Mouse (Mus musculus): ENCODE measurements at regions not wholly inside any gene's neighbourhood (a gene's known extent, or its start where the extent isn't known, plus 50 kb on each side); places are given as distances from the start of the nearest gene placed in this dataset.
"Not testable (repeated sequence)": the region's sequence is repeated elsewhere in the genome, so short reads cannot be mapped to it uniquely, and the experiment has no call there.

DNA sequence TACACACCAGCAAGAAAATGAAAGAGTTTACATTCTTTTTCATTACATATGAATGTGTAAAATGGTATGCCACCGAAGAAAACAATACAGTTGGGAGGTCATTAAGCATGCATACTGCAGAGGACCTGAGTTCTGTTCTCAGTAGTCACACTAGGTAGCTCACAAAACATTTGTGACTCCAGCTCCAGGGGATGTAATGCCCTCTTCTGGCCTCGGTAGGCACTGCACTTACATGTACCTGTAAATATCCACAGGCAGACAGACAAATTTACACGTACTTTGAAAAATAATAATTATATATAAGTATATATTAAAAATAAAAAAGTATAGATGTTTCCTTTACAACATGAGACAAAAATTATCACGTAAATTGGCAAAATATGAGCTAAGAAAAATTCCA, 342.3 kb upstream of the Gm28363 start:
- no peak for DNase-seq

DNA sequence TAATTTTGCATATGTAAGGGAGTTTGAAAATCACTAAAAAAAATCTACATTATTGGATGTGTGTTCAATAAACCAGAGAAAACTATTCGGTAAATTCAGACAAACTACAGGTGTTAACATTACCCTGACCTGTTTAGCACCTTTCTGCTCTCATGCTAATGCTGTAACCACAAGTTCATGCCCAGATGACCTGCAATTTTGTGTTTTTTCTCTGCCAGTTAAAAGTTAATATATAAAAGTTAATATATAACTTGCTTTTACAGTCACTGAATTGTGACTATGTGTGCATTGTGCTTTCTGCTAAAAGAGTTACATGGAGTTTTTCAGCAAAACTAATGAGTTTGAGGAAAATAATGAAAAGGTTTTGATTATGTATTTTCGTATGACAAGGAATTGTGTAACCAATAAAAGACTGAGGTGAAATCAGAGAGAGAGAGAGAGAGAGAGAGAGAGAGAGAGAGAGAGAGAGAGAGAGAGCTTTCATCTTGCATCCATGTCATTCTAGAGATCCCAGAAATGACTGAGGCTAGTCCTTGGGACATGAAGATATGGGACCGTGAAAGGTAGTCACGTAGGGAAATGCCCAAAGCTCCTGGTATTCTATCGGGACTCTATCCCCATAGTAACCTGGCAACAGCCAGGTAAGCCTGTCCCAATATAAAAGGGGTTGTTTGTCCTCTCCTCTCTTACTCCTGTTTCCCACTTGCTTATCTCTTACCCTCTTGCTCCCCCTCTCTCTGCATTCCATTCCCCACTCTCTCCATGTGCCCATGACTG, 340.3 kb upstream of the Gm28363 start:
- DNase-seq = peak; percentile 51

DNA sequence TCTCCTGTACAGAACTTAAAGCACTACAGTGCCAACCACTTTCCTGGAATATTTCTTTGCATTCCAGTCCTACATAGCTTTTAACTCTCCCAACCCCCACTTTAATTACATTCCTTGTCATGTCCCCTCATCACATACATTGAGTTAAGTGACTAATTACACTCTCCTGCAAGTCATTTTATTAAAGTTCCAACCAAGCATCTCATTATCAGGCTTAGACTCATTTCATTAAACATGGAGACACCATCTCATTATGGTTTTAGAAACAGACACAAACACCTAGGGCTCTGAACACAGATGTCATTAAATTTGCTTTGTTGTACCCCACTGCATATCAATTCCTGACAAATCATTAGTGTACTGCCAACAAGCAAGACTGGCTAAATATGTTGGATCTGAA, 332.9 kb upstream of the Gm28363 start:
- no peak for DNase-seq

DNA sequence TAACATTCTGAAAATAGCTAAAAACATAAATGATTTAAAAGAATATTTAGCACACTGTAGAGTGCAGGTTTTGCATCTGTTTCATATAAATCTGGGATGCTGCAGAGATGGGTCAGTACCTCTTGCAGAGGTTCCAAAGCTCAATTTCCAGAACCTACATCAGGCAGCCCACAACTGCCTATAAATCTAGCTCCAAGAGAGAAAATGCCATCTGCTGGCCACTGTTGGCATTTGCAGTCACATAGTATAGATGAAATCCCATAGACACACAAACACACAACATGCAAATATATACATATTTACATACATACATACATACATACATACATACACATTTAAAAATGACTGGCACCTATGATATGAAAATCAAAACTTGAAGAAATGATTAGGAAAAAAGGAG, 284.6 kb upstream of the Gm28363 start:
- peak; percentile 29 for DNase-seq

DNA sequence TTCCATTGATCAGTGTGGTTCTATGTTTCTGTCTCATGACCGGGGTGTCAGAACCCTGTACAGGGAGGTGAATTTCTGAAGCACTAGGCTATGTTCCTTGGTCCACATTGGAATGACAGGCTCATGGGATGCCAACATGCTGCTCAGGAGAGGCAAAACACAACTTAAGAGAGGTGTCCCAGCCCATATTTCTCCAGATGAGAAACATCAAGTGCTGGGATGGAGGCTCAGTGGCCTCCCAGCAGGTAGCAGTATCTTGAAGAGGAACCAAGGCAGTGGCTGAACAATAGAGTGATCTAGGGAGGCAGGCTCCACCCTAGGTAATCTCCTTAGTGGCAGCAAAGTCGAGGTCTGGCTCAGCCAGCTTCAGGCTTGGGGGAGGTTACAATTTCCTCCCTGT, 239.2 kb upstream of the Gm28363 start:
- no peak for DNase-seq

DNA sequence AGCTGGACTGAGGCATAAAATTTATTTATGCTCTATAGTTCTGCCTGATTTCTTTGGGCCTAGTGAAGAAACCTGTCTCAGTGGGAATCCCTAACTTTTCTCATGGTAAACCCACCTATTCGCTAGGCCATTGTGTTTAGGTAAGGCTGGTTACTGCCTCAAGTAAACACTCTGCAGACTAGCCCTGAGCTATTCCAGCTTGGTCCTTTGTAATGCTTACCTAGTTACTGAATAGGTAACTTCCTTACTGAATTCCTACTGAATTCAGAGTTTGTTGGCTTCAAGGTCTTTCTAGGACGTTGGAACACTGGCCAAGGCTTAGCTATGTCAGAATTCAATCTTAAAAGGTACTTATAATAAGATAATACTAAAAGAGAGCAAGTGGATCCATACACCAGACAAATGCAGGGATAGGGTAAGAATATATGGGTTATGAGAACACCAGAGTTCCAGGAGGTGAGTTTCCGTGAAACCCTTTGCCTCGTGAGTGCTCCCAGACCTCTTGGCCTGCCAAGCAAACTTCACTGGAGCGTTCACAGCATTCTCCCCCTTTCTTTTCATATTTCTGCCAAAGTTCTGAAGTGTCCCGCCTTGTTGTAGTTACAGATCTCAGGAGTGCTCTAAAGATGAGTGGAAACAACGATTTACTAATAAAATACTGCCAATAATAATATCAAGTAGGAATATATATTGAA, 238.6 kb upstream of the Gm28363 start:
- DNase-seq = not testable (repeated sequence)

DNA sequence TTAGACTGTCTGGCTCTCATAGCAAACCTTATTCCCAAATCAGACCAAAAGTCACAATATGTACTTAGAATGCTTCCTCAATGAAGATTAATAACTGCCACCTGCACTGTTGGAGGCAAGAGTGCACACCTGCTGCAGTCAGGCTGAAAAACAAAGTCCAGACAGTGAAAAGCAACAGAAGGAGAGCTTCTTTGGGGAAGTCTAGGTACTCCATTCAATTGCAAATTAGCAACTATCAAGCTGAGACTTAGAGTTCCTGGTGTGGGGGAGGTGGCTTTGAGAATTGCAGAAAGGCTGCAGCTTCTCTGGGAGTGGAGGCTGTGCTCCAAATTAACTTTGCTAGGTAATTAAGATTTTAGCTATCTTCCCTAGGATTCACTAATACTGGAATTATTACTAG, 237.8 kb upstream of the Gm28363 start:
- DNase-seq = not testable (repeated sequence)

DNA sequence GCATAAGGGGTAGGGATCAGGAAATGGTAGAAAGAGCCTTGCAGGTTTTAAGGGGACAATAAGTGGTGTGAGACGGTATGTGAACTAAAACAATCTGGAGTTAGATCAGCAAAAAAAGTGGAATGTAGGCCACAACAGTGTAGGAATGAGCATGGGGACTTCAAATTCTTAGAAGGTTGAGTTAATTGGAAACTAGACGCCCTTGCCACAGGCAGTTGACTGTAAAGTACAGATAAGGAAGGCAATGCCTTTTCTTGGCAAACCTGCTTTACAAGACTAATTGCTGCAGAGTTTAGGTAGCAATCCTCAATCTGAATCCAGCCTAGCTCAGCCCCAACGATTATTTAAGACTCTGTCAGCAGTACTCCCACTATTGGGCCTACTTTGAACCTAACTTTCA, 206.8 kb upstream of the Gm28363 start:
- DNase-seq = peak; percentile 38

DNA sequence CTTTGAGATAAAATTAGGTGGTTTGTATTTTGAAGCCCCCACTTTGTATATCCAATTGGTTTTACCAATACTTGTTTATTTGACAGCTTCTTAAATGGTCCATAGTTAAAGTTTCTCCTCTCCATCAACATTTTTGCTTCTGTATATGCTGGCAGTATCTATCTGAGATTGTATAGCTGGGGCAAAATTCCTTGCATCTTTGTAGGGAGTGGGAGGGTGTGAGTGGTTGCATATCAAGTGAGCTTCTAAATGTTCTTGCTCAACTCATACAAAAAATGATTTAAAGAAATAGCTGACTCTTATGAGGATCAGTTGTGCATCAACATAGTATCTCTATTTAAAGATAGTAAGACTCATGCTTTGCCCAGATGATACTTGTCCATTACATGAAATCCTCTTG, 199.9 kb upstream of the Gm28363 start:
- DNase-seq = no peak

DNA sequence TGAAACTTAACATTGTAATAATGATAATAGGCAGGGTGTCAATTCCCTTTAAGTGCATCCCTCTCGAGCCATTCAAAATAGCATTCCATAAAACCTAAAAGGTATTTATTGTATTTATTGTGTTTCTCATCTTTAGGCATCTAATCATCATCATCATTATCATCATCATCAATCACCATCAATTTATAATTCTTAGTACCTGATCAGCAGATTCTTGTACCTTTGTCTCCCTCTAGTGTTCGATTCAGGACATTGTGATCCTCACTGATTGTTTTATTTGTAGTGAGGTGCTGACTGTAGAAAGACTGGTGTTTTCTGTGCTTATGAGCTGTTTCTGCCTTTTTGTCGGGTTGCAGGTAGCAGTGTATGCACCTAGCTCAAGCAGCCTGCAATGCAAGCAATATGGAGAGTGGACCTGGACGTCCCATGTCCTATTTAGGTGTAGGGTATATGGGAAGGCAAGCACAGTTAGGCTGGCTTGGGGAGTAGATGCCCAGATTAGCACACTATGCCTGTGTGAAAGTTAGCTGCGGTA, 177.4 kb upstream of the Gm28363 start:
- peak; percentile 36 for DNase-seq

Measured in kidney, adult 9 months (tissue).